Mouse (Mus musculus) thymus, adult 18-20 months (tissue): Measurements from ENCODE around the gene Cyth4.
A peak's percentile ranks its signal among the peaks of the same experiment; 100 is the strongest.

Source experiments
- DNase-seq, 2 experiments: peaks; one replicate each; pipeline ENCODE4 v3.0.0; 2022; ENCODE audit warnings: mixed read lengths in 2 of 2

Gene Cyth4

DNA sequence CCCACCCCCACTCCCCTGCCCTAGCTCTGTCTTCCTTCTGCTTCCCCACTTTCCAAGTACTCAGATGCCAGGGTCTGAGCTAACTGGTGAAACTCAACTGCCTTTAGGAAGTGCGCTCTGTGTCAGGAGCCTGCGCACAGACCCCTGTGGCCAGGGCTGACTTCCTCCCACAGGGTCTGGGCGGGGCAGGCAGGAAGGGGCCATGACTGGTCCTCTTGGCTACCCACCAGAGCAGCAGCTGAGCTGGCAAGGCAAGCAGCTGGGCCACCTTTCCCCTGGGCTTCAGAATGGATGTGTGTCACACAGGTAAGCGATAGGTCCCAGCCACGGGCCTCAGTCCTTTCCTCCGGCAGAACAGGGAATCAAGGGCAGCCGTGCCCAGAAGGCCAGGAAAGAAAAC is at the start of gene Cyth4:
TSS of gene Cyth4 (plus strand) at position 134 of the 400 bp plus-strand sequence.
- peak; percentile 66 to 78 for DNase-seq

DNA sequence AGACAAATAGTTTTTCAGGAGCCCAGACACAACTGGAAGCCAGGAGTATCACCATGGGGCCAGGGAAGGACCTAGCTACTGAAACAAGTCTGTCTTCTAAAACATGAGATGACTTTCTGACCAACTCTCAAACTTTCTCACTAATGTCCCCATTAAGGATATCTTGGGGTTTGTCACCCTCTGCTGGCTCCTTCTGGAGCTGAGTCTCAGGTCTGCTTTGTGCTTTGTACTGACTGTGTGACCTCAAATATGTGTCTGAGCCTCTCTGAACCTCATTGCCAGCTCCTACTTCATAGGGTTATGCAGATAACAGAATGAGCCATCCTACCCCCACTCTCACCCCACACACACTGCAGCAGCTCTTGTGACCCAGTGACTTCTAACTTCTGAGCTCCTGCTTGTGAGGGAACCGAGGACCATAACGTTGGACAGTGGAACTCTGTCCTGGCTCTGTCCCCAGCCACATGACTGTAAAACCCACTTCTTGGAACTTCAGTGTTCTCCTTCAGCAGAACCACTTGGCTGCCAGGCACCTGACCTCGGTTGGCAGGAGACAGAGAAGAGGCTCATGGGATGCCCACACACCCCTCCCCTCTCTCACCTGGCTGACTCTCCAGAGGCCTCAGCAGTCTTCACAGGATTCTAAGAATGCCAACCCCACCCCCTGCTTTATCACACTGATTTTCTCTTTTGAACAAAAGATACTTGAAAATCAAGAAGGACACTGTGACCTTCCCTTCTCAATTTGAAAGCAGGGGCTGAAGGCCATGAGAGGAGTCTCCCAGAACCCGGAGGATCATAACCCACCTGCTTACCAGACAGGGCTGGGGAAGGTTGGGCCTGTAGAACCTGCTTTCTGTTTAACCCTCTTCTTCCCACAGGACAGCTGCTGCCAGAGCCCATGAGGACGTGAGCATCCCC is 49.2 kb upstream of the Cyth4 start:
- no peak for DNase-seq

DNA sequence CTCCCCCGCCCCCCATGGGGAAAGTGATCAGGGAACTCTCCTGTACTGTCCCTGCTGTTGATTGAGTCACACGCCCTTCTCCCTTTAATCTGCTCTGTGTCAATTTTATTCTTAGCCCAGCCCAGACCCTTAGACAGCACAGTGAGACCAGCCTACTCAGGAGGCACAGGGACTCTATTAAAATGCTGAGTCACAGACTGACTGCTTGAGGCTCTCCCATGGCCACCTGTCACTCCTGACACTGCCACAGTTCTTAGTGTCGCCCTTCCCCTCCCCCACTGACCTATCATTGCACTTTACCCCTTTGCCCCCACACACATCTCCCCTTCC is 48.5 kb upstream of the Cyth4 start:
- no peak for DNase-seq

DNA sequence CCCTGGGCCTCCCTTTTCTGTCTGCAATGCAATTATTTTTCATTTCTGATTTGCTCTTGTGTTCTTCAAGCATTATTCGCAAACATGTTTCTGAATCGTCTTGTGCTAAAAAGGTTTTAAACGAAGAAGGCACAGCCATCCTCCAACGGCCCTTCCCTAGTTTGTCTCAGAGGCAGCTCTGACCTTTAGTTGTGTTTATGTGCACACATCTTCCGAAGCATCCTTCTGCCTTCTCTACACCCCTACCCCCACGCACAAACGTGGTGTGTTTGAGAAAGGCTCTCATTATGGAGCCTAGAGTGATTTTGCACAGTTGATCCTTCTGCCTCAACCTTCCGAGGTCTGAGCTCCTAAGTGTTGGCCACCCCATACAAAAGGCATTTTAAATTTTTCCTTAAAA is 48.1 kb upstream of the Cyth4 start:
- no peak for DNase-seq

DNA sequence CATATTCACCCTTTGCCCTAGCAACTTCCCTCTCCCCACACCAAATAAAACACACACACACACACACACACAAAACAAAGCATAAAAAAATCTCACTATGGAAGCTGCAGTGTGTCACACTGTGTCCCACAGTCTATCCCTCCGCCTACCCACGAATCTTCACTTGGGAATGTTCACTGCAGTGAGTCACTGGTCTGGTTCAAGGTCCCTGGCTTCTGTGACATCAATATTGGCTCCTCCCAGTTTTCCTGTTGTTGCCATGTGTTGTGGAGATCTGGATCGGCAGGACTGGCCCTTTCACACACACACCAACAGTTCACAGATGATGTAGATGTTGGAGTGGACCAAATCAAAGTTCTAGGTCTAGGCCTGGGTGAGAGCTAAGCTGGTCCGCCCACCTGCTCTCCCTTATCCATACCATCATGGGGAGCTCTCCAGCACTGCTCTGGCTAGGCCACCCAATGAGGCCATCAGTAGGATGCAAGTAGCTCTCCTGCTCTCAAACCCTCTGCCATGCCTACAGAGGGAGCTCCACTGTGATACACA is 47.6 kb upstream of the Cyth4 start:
- DNase-seq = no peak

DNA sequence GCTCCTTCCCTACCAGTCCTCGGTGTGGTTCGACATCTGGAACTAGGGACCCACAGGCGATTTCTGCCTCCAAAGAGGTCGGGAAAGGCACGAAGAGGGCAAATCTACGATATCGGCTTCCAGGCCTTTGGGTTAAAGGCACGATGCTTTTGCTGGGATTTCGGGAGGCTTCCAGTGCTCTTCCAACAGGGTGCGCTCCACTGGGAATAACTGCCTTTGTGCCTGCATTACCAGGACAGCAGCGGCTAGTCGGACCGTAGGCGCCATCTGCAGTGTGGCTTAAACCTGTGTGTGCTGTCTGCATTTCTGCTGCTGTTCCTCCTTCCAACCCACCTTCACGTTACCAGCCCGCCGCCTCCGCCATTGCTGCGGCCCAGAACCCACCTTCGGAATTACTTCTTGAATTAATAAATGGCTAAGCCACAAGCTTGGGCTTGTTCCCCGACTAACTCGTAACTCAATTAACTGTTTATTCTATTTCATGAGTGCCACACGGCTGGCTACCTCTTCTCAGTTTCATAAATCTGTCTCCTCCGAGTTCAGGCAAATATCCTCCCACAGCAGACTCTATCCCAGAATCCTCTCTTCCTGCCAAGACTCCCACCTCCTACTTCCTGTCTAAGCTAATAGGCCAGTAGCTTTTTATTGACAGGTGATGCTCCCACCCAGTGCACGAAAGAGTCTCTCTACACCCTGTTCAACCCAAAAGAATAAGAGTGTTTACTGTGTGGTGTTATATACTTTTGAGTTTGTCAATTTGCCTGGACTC is 42.1 kb upstream of the Cyth4 start:
- no peak for DNase-seq

DNA sequence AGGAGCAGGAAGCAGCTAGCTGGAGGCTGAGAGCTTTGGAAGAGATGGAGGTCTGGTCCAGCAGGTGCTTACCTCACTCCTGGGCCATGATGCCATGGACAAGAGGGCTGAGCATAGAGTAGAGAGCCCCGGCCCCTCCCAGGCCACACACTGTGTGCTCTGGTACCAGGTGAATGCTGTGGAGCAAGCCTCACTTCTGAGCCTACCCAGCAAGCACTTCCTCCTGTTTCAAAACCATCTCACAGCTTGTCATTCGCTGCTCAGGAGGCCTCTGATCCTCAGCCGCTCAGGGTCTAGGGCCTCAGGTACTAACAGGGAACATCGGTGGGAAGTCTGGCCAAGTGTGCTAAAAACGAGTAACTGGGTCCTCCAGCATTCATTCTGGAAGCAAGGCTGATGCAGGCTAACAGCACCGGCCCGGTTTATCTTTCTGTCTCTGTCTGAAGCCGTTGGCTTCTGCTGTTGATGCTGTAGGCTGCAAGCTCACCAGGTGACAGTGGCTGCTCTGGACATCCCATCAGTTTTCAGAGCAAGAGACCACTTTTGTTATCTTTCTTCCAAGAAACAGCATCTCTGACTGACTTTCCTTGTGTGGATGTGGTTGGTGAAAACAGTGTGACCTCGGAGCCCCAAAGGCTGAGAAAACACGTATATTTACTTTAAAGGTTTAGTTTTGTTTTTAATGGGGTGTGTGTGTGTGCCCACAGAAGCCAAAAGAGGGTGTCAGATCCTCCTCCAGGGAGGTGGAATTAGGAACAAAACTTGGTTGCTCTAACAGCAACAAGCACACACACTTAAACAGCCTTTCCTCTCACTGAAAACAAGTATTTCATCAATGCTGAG is 38.9 kb upstream of the Cyth4 start:
- no peak for DNase-seq

DNA sequence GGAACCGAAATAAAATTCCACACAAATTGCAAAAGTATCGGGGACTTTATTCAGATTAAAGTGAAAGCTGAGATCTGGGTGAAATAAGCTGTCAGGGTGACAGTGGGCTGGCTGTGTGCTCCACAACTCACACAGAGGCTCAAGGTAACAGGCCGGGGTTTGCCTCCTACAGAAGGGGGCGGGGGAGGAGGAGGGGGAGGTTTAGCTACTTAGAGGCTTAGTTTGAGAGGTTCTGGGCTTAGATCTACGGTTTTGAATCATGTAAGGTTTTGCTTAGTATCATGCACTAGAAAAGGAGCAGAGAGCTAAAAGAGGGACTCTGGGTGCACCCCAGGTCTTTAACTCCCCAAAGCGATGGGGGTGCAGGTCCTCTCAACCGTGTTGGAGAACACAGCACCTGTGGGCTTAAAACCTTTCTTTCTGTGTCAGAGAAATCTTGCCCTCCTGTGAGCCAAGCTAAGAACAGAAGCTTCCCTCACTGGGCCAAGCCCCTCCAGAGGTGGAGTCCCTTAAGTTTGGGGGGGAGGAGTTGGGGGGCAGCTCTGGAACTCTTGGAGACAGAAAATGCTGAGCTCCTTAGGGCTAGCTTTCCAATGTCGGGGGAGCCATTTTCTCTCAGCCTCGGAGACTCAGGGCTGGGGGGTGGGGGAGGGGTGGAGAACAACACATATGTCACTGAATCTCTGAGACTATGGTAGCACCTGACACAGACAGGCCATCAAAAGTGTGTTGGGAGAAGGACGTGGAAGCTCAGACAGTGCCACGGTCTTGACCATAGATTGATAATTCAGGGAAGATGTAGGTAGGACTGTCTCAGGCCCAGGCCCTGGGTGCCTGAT is 37.5 kb upstream of the Cyth4 start:
- no peak for DNase-seq

DNA sequence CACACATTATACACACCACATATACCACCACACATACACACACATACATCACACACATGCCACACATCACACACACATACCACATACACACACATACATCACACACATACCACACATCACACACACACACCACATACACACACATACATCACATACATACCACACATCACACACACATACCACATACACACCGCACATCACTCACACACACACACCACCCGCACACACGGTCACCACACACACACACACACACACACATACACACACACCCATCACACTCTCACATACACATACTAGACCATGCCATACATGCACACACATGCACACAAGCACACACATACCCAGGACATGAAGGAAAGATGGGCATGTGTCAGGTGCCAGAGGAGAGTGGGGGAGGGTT is 33.5 kb upstream of the Cyth4 start:
- DNase-seq = no peak

DNA sequence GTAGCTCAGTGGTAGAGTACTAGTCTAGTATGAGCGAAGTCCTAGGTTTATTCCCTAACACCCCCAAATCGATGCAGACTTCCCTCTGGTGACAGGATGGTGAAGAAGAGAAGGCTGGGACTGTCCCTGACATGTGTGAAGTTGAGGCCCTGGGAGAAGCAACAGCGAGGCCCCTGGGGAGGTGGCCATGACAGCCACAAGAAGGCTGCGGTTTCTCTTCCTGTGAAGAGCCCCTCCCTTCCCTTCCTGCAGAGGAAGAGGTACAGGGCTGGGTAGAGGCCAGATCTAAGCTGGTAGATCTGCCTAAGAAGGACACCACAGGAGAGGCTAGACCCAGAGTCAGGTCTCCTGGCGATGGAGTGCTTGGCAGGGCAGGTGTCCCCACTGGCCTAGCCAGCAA is 32.9 kb upstream of the Cyth4 start:
- peak; percentile 59 to 78 for DNase-seq

DNA sequence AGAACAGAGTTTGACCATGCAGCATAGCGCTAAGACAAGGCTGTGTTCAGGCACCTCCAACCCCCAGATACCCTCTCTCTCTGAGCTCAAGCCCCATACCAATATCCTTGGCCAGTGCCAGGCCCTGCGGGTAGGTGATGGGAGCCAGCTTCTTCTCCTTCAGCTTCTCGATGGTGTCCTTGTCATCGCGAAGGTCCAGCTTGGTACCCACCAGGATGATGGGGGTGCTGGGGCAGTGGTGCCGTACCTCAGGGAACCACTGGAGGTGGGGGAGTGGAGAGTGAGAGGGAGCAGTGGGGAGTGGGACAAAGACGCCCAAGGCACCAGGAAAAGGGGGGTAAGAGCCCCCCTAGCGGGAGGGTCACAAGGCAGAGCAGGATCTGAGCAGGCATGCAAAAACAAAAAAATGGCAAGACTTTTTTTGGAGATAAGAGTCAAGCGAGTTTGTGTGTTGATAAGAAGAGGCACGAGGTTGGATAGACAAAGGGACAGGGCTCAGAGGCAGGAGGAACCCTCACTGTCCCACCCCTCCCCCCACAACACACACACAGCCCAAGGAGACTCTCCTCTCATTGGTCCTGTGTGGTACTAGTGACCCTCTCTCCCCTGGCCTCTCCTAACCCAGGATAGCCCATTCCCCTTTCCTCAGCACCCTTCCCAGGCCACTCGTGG is 31.9 kb upstream of the Cyth4 start:
- no peak for DNase-seq

DNA sequence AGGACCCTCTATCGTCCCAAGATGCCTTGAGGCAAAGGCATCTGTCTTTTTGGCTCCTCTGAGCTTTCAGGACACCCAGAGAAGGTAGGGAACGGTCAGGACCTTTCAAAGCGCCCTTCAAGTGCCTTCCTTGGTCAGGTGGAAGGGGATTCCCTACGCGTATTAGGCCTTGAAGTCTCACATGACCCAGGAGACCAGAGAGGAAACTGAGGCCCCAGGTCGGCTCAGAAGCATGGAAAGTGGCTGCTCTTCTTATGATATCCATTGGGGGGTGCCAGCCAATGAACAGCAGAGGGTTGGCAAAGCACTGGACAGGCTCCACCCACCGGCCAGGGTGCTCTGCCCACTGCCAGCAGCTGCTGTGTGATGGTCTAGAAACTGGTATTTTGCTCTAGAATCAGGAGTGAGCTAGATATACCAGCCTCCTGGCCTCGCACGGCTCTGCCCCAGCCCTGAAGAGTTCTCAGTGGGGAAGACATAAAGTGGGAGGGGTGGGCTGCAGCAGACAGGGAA is 29.2 kb upstream of the Cyth4 start:
- DNase-seq = no peak

DNA sequence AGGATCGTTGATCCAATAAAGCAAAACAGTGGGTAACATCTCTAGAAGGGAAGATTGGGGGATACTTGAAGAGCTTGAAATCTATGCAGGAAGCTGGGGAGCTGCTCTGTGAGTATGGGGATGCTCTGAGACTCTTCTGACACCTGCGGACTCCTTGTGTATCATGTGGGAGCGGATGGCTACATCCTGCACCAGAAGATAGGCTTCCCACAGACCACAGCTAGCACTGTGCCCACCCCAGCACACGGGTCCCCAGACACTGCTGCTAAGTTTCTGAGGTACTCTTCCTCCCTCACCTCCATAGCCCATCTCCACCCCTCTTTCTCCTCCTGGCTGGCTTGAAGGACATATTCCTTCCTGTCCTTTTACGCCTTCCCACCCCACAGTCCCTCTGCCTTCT is 26.7 kb upstream of the Cyth4 start:
- peak in 1 of 2 experiments; percentile 61 for DNase-seq

DNA sequence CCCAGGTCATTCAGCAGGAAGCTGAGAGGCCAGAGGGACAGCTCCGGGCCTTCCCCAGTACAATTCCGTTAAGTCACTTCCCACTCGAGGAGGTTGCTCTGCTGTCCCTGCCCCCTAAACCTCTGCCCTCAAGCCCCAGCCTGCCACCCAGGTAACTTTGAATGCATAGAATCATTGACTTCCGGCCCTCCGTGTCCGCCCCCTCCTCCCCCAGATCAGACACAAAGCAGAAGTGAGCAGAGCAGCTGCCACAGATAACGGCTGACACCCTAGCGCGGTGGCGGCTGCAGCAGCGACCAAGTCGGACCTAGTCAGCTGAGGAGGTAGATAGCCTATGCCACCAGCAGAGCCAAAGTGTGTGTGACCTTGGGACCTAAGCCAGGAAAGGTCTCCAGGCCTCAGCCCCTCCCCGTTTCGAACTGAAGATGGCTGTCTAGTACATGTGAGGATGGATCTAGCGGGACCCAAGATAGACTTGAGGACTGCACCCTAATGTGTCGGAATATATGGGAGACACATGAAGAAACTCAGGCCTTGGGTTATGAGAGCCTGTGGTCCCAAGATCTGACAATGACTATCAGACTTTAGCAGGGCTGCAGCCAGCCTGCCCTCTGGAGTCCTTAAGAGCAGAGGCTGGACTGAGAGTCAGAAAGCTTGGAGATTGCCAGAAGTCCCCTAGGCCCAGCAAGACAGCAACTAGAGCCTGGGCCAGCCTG is 25.1 kb upstream of the Cyth4 start:
- peak; percentile 78 to 89 for DNase-seq

DNA sequence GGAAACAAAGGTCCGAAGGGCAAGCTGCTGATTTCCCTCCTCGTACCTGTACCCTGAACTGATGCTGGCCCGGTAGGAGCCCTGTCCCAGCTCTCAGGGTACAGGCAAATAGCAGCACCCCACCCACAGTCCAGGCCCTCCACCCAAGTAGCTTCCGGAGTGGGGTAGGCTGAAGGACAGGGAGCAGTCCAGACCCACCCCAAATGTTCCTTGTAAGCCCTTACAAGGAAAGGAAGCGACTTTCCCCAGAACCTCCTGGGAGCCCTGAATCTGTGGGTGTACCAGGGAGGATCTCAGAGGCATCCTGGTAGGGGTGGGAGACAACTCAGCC is 24.6 kb upstream of the Cyth4 start:
- DNase-seq = no peak

DNA sequence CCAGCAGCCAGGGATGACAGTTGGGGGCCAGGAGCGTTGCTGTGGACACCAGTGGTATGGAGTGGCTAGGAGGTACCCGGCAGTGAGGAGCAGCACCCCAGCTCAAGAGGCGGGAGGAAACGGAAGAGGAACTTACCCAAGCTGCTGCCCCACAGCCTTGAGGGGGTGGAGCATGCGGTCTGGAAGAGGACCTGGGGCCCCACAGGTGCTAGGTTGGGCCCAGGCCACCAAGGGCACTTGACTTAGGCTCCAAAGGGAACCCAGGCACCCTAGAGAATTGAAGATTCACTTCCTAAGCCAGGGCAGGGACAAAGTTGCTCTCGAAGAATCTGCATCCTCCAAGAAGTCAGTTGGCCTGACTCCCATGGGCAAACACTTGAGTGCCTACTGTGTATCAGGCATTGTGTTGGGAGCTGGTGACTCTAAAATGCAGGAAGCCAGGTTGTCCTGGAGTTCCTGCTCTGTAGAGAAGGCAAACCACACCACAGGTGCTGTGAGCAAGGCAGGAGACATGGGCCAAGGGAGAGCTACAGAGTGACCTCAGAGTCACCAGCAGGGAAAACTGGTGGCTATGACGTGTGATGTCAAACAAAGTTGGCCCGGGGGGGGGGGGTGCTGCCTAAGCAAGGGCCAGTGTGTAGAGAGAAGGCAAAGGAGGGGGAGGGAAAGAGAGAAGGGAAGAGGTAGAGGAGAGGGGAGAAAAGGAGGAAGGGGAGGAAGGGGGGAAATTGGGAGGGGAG is 24.0 kb upstream of the Cyth4 start, which contains the start of gene Rac2:
TSS of gene Rac2 (minus strand) at position 126 of the 740 bp plus-strand sequence.
- peak; percentile 73 to 80 for DNase-seq

DNA sequence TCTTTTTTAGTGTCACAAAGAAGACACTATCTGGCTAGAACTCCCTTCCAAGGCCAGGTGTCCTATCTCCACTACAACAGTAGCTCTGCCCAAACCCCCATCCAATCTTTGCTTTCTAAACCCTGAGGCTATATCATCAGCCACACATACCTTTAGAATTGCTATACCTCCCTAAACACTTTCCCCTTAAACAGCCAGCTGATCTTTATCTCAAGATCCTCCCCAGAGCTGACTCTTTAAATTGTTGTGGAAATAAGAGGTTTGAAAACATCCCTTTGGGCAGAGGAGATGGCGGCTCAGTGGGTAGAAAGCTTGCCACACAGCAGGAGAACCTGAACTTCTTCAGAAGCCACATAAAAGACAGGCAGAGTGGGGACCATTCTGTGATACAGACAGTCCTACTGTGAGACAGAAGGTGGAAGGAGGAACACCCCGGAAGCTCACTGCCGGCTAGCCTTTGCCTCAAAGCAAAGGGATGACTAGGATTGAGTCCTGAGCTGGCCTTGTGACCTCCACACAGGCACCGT is 20.5 kb upstream of the Cyth4 start:
- no peak for DNase-seq

DNA sequence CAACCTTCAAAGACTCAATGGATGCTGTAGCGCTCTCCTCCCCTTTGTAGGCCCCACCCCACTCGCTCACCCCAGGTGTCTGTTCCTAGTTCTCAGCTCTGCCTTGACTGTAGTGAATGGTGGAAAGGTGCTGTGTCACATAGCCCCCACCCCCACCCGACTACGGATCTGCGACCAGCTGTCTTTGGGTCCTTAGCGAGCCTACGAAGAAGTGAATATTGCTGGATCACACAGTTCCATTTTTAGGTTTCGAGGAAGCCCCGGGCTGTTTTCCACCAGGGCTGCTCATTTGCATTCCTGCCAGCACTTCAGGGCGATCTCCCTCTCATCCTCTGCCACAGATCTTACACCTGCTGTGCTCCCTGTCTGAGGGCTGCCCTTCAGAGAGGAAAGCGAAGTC is 13.5 kb upstream of the Cyth4 start:
- no peak for DNase-seq

DNA sequence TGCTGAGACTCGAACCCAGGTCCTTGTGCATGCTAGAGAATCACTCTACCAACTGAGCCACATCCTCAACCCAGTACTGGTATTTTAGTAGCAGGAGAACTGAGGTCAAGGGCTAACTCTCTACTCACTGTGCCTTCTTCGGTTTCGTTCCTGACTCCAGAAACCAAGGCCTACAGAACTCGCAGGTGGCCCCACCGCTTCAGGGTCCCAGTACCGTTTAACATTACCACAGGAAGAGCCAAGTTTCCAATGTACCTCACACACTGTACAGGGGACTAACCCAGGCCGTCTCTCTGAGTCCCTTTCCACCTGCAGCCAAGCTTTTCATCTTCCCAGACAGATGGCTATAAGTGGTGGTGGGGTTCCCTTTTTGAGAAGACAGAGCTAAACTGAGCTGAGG is 11.4 kb upstream of the Cyth4 start:
- no peak for DNase-seq
